Mouse (Mus musculus): Measurements from ENCODE around the gene Rgs19.

The Rgs19 gene

GRCm38 (mm10) chr2:181693339-181694280 lies at the start of gene Rgs19:
Gene Rgs19, minus strand, starts transcription at chr2:181693977.
- in situ Hi-C loops (cut with MboI; ENCODE audit: unreplicated experiment in 2 of 2), result loop anchor here in 1 of 2 experiments (10.0 kb wide), 1 partner anchor 509 kb away; the partner anchor contains the start of gene Ppdpf

- in situ Hi-C loops (cut with MboI; ENCODE audit: unreplicated experiment in 2 of 2), result no loop called here
Observed at GRCm38 (mm10) chr2:181730051-181730450, 36.3 kb upstream of the Rgs19 start.

GRCm38 (mm10) chr2:181727659-181728262 lies 34.0 kb upstream of the Rgs19 start:
- in situ Hi-C loops (cut with MboI; ENCODE audit: unreplicated experiment in 2 of 2), result no loop called here

- in situ Hi-C loops (cut with MboI; ENCODE audit: unreplicated experiment in 2 of 2), result loop anchor here in 1 of 2 experiments (5.0 kb wide), 1 partner anchor 145 kb away; no protein-coding TSS in a partner anchor
Observed at GRCm38 (mm10) chr2:181722213-181722612, 28.4 kb upstream of the Rgs19 start.

DNA sequence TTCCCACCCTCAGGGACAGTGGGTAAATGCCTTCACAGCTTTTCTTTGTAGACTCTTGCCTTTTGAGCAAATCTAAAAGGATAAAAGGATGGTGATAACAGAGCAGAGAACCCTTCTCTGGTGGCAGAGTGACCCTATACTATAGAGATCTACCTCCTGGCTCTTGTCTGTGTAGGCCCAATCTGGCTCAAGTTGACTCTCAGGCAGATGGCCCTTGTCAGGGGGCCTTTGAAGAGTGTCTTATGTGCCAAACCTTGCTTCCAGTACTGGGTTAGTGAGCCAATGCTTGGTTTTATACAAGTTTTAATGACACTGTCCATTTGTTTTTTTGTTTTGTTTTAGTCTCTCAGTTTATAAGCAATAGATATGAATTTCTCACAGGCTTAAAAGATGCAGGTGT lies 27.4 kb upstream of the Rgs19 start:
- in situ Hi-C loops (cut with MboI; ENCODE audit: unreplicated experiment in 2 of 2), result loop anchor here in 1 of 2 experiments (5.0 kb wide), 1 partner anchor 146 kb away; no protein-coding TSS in a partner anchor

- in situ Hi-C loops (cut with MboI; ENCODE audit: unreplicated experiment in 2 of 2), result loop anchor here in 1 of 2 experiments (5.0 kb wide), 1 partner anchor 147 kb away; no protein-coding TSS in a partner anchor
Observed at GRCm38 (mm10) chr2:181720061-181720460, 26.3 kb upstream of the Rgs19 start.

GRCm38 (mm10) chr2:181716991-181717390 lies 23.2 kb upstream of the Rgs19 start:
- in situ Hi-C loops (cut with MboI; ENCODE audit: unreplicated experiment in 2 of 2), result no loop called here

- in situ Hi-C loops (cut with MboI; ENCODE audit: unreplicated experiment in 2 of 2), result no loop called here
Observed at GRCm38 (mm10) chr2:181715382-181715781, 21.6 kb upstream of the Rgs19 start.

- in situ Hi-C loops (cut with MboI; ENCODE audit: unreplicated experiment in 2 of 2), result no loop called here
Observed at GRCm38 (mm10) chr2:181714903-181715326, 21.1 kb upstream of the Rgs19 start, which contains the start of gene Oprl1. Gene Oprl1, plus strand, starts transcription at chr2:181715016.

- in situ Hi-C loops (cut with MboI; ENCODE audit: unreplicated experiment in 2 of 2), result no loop called here
Observed at GRCm38 (mm10) chr2:181713749-181714148, 20.0 kb upstream of the Rgs19 start.

GRCm38 (mm10) chr2:181706668-181707067 lies 12.9 kb upstream of the Rgs19 start:
- in situ Hi-C loops (cut with MboI; ENCODE audit: unreplicated experiment in 2 of 2), result loop anchor here in 1 of 2 experiments (5.0 kb wide), 1 partner anchor 64 kb away; no protein-coding TSS in a partner anchor

GRCm38 (mm10) chr2:181698241-181698640 lies 4.5 kb upstream of the Rgs19 start, which contains the start of gene Lkaaear1:
Gene Lkaaear1, minus strand, starts transcription at chr2:181698442.
- in situ Hi-C loops (cut with MboI; ENCODE audit: unreplicated experiment in 2 of 2), result loop anchor here in 1 of 2 experiments (10.0 kb wide), 1 partner anchor 513 kb away; the partner anchor contains the start of gene Ppdpf

- in situ Hi-C loops (cut with MboI; ENCODE audit: unreplicated experiment in 2 of 2), result loop anchor here in 1 of 2 experiments (10.0 kb wide), 1 partner anchor 512 kb away; the partner anchor contains the start of gene Ppdpf
Observed at GRCm38 (mm10) chr2:181696801-181697420, 3.1 kb upstream of the Rgs19 start.

DNA sequence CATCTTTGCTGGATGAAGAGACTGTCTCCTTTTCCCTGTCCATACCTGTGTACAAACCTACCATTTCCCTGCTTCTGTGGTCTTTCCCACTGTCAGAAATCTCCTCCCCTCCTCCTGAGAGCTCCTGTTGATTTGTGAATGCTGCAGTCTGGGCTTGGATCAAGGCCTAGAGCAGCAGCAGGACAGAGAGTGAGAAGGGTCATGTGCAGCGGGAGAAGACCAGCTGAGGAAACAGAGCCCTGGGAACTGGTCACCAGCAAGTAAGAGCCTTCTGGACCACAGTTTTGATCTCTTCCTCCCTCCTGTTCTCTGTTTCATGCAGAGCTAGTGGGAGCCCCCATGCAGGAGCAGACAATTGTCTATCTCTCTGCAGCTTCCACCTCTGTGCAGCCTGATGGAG lies 2.0 kb upstream of the Rgs19 start:
- in situ Hi-C loops (cut with MboI; ENCODE audit: unreplicated experiment in 2 of 2), result loop anchor here in 1 of 2 experiments (10.0 kb wide), 1 partner anchor 511 kb away; the partner anchor contains the start of gene Ppdpf

DNA sequence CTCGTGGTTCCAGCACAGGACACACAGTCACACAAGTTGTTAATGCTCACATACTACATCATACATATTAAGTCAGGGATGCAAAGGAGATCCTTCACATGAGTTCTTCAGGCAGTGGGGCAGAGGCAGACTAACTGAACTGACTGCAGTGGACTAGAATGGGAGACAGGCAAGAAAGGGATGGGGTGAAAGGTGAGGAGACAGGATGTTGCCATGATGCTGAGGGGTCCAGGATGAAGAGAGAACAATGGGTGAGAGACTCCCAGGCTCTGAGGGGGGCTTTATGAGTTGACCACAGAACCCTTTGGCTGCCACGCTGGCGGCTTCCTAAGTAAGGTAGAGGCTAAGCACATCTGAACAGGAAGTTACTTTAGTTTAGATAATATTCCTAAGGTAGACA lies 804 bp upstream of the Rgs19 start:
- in situ Hi-C loops (cut with MboI; ENCODE audit: unreplicated experiment in 2 of 2), result loop anchor here in 1 of 2 experiments (10.0 kb wide), 1 partner anchor 510 kb away; the partner anchor contains the start of gene Ppdpf

DNA sequence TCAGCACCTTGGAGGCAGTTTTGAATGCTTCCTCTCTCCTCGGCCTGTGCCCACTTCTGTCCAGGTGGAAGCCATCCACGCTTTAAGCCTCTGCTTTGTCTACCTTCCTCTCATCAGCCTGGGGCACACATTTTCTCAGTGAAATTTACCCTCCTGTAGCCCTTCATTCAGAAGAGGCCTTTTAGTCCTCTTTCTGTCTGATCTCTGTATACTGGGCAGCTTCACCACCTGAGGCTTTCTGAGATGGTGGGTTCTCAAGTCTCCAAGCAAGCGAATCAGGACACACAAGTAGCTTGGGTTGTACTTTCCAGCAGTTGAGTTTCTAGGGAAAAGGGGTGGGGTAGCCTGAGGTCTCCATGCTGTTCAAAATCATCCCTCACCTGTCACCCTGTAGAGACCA lies 1.5 kb downstream of the Rgs19 start:
- in situ Hi-C loops (cut with MboI; ENCODE audit: unreplicated experiment in 2 of 2), result loop anchor here in 1 of 2 experiments (10.0 kb wide), 1 partner anchor 508 kb away; the partner anchor contains the start of gene Ppdpf

GRCm38 (mm10) chr2:181691571-181691970 lies 2.2 kb downstream of the Rgs19 start:
- in situ Hi-C loops (cut with MboI; ENCODE audit: unreplicated experiment in 2 of 2), result loop anchor here in 1 of 2 experiments (10.0 kb wide), 1 partner anchor 507 kb away; the partner anchor contains the start of gene Ppdpf

DNA sequence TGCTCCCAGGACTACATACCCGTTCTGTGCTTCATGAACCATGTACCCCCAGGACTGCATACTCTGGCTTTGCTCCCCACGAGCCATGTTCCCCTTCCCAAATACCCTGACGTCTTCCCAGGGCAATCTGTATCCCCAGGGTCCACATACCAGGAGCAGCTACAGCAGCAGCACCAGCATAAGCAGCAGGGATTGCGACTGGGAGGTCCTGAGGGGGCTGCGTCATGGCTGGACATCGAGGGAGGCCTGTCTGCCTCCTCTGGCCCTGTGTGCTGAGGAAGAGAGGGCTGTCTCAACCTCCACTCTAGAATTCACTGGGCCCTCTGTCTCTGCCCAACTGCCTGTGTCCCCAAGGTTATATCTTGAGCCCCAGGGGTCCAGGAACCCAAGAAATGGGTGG lies 2.7 kb downstream of the Rgs19 start:
- in situ Hi-C loops (cut with MboI; ENCODE audit: unreplicated experiment in 2 of 2), result loop anchor here in 1 of 2 experiments (10.0 kb wide), 1 partner anchor 506 kb away; the partner anchor contains the start of gene Ppdpf

DNA sequence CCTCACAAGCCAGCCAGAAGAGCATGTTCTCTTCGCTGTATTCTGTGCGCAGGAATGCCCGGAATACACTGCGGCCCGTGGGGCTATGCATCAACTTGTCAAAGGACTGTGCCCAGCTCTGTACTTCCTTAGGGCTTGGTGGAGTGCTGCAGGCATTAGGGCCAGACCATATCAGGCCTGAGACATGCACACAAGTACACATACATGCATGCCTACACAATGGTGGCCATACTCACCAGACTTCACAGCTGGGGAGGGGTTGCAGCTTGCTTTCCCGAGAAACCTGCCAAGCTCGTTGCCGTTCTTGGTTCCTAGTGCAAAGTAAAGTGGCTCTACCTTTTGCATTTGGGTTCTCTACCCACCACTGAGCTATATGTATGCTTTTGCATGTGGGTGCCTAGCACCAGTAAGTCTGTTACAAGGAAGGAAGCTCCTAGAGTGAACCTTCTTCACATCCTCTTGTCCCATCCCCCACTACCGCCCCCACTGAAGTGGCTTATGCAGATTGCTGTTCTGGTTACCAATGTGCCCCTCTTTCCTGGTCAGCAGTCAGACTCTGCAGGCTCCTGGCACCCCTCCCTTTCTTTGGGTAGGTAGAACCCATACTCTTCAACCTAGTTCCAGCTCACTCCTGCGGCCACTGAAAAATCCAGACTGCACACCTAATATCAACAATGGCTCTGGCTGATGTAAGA lies 4.2 kb downstream of the Rgs19 start:
- in situ Hi-C loops (cut with MboI; ENCODE audit: unreplicated experiment in 2 of 2), result loop anchor here (10.0 kb wide), 2 partner anchors 175 to 505 kb away; partner anchors contain the start of genes Polr3k (in 1 of the 2) and Ppdpf (in 1 of the 2)

Data from v-Abl transformed pro-B cells (cell line).